Mouse (Mus musculus): Measurements from ENCODE around the gene Itfg2.
"Not testable (repeated sequence)": the region's sequence is repeated elsewhere in the genome, so short reads cannot be mapped to it uniquely, and the experiment has no call there.

DNA sequence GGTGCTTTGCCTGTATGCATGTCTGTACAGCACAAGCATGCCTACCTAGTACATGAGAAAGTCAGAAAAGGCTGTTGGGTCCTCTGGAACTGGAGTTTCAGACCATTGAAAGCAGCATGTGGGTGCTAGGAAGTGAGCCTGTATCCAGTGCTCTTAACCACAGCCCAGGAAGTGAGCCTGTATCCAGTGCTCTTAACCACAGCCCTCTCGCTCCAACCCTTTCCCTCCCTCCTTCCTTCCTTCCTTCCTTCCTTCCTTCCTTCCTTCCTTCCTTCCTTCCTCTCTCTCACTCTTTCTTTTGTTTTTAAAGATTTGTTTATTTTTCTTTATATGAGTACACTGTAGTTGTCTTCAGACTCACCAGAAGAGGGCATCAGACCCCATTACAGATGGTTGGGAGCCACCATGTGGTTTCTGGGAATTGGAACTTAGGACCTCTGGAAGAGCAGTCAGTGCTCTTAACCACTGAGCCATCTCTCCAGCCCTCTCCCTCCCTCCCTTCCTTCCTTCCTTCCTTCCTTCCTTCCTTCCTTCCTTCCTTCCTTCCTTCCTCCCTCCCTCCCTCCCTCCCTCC is 44.0 kb downstream of the Itfg2 start:
- TF ChIP-seq POLR2A (IDR thresholded peaks at IDR 0.05; ENCODE audit: low read depth, low read length); CTCF (IDR thresholded peaks at IDR 0.05; ENCODE audit: borderline replicate concordance, insufficient read depth, low read length): not testable (repeated sequence)

Data from embryonic fibroblast, embryonic 13.5 days (primary cell).